Mouse (Mus musculus): ENCODE measurements around the gene AU040320.

Gene AU040320

DNA sequence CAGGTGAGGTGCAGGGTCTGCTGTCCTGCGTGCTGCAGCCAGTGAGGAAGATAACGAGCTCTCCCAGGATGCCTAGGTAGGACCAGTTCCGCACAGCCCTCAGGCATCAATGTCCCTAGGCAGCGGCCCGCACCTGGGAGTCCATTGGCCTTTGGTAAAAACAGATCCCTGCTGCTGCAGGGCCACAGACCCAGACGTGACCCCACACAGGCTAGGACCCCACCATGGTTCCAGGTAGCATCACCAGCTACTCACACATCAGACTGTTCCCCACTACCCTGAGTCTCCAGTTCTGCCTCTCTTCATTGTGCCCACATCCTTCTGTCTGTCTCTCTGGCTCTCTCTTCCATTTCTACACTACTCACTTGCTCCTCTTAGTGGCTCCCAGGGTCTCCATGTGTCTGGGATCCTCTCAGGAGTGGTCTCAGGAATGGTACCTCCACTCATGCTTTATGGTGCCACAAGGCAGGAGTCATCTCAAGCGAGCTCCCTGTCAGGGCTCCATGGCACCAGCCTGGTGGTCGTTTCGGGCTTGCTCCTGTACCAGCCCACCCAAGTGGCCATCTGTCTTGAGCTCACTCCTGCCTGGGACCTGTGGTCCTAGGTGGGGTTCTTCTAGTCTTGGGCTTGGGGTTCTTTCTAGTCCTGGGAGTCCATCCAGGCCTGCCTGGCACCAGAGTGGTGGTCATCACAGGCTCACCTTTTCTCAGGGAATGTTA lies 107.1 kb downstream of the AU040320 start:
- DNase-seq (ENCODE audit: low spot score in 2 of 2): no peak

DNA sequence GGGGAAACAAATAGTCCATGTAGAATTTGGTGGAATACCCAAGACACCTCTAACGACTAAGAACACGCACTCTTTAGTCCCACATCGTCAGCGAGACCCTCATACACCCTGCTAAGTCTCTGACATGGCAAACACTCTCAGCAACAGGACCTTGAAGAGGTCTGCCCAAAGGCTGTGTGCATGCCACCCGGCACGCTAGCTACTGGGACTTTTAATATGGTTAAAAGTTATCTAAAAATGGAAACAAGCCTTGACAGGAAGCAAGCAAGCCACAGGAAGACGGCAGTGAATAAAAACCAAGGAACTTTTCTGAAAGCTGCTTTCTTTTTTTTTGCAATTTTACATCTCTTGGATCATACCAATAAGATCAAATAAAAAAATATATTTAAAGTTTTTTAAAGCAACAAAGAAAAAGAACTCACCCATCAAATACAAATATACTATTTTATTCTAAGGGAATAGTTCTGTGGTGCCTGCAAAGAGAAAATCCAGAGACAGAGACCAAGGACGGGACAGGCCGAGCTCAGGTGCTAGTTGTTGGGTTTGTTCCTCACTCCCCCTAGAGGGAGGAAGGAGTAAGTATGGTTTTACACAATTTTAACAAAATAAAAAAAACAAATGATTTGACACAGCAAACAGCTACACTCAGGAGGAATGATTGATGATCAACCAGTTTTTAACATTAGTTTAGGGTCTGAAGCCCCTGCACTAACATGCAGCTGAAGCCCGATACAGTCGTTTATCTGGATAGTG lies 108.3 kb downstream of the AU040320 start:
- no peak for DNase-seq (ENCODE audit: low spot score in 2 of 2)

DNA sequence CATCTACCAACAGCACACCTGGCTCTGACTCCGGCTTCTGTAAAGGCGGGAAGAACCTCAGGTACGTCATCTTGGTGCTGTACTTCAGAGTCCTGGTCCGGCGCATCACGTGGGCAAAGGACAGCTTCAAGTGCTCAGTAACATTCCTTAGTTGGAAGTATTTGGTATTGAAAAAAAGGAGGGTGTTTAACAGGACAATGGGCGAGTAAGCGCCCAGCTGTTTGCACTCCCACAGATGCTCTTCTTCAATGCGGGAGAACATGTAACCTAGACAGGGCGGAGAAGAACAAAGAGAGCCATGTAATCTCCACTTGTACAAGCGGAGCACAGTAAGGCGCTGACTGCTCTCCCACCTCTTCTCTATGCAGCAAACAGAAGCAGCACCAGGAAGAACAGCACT lies 115.4 kb downstream of the AU040320 start:
- no peak for DNase-seq (ENCODE audit: low spot score in 2 of 2)

DNA sequence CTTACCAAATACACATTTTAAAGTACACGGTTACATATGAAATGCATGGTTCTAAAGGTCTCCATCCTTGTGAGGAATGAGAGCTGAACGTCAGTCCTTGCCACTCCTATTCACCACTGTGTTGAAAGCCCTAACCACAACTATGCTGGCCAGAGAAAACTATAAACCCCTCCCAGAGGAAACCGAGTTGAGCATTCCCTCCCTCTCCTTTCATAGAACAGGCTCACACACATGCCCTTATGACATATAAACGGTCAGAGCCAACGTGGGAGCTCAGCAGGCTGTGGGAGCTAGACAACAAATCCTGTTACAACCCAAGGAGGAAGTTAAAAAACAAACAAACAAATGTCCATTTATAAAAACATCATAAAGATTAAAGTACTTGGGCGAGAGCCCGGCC lies 119.4 kb downstream of the AU040320 start:
- no peak for DNase-seq (ENCODE audit: low spot score in 2 of 2)

DNA sequence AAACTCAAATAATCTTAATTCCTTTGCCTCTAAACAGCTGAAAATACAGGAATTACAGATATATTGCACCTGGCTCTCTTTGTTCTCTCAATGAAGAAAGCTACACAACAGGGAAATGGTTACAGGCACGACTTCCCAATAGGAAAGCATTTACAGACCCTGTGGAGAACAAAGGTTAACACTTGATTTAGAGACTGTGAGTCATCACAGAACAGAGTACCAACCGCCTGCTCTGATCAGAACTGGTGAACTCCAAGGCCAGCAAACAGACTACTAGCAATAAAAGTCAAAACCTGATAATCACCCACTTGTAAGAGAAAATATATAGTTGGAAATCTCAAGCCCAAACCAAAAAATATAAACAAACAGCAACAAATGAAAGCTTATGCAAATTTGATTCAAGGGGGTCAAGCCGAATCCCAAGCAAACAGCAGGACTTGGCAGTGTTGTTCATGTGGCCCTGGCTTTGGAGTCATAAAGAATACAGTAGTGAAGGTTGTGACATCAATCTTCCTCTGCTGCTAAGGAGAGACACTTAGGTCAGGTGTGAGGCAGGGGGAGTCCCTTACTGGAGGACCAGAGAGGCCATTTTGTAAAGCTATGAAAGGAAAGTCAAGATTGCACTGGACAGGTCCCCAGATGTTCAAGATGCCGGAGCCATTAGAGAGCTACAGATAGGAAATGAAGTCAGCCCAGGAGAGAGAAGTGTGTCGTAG lies 126.4 kb downstream of the AU040320 start:
- DNase-seq (ENCODE audit: low spot score in 2 of 2): no peak

DNA sequence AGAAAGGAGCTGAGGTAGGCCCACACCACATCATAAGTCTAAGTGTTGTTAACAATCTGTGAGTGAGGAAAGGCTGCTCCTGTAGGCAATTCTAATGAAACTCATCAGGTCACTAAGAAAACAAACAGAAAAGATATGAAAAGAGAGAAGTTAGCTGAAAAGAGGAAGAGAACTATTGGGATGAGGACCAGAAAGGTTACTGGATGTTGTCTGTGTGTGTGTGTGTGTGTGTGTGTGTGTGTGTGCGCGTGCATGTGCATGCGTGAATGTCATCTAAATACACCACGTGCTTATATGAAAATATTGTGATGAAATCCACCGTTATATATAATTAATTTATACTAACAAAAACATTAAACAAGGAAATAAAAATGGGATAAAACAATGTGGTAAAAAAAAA lies 130.3 kb downstream of the AU040320 start:
- DNase-seq (ENCODE audit: low spot score in 2 of 2): no peak

DNA sequence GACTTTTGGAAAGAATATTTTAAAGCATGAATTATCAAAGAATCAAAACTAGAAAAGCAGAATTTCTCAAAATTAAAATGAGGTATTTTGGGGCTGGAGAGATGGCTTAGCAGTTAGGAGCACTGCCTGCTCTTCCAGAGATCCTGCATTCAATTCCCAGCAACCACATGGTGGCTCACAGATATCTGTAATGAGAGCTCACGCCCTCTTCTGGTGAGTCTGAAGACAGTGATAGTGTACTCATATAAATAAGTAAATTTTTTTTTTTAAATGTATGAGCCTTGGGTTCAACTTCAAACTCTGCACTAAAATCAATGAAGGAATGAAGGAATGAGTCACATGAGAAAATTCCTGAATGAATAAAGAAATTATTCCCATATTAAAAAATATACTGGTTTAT lies 132.6 kb downstream of the AU040320 start:
- DNase-seq (ENCODE audit: low spot score in 2 of 2): no peak

DNA sequence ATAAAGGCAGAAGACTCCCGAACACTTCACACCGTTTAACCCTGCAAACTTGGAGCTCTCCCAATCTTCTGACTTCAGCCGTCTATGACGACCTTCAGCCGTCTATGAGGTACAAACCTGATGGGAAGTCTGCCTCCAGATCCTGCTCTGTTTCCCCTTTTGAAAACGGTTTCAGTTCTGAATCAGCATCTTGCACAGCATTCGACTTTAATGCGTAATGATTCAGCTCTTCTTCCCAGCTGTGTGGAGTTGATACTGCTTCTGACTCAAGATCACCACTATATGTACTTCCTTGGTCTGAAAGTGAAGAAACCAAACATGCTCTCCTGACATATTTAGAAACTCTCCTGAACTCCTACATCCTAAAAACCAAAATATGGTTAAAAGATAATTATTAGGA lies 136.5 kb downstream of the AU040320 start:
- DNase-seq (ENCODE audit: low spot score in 2 of 2): no peak

All from right cerebral cortex, postnatal 36 days (tissue).